In genomic region chr11:74926388-74927005, GRCm38 (mm10) we compare ENCODE assay signal across 7 mouse cellular contexts. TPM values are rescaled to one million over a fixed set of nuclear protein-coding genes. Genes with fewer than 3 reads are reported as not detected.
DNase-seq lines count a peak whose midpoint lies in the region; ATAC-seq lines count a peak whose summit lies in the region.

No protein-coding gene starts in this region.

- WGBS in hindbrain, embryonic 12.5 days: 7% methylated on average over 11 of the region's 11 CpGs

- H3K9me3 ChIP-seq in erythroblast, embryonic 14.5 days (ENCODE audit: control insufficient read depth, low read length): no peaks in the 10 kb centered on the region
- no peaks in the 10 kb centered on the region for H3K9me3 ChIP-seq in hindbrain, embryonic 12.5 days (replicated peaks)

- peaks cover 22% of the 10 kb centered on the region for H3K36me3 ChIP-seq in erythroblast, embryonic 14.5 days (ENCODE audit: control insufficient read depth)
- H3K36me3 ChIP-seq in hindbrain, embryonic 12.5 days: peaks cover 16% of the 10 kb centered on the region

- no peak; the same call in 1 of the 2 replicates for ATAC-seq in hindbrain, embryonic 12.5 days (ENCODE audit: low FRiP score)

- H3K27ac ChIP-seq in hindbrain, embryonic 12.5 days: peak overlapping the region; percentile 98

- peak overlapping the region; percentile 82 for H3K9ac ChIP-seq in hindbrain, embryonic 12.5 days

- DNase-seq in CD4-positive, CD25-positive, alpha-beta regulatory T cell, adult 2 months (ENCODE audit: low read depth, low spot score): peak; percentile 71
- peak; percentile 76 for DNase-seq in MEL-GATA-1-ER (ENCODE audit: extremely low read depth, low read depth)
- peak; percentile 61 for DNase-seq in liver
- DNase-seq in naive thymus-derived CD4-positive, alpha-beta T cell, adult 2 months (ENCODE audit: low read depth): peak; percentile 73
- DNase-seq in embryo, embryonic 9.5 days (ENCODE audit: extremely low spot score): no peak

- peak overlapping the region; percentile 97 for H3K4me3 ChIP-seq in erythroblast, embryonic 14.5 days (replicated peaks)
- H3K4me3 ChIP-seq in hindbrain, embryonic 12.5 days: peak overlapping the region; percentile 72

- H3K4me2 ChIP-seq in hindbrain, embryonic 12.5 days (replicated peaks): peak overlapping the region; percentile 79

- no peaks in the 10 kb centered on the region for H3K27me3 ChIP-seq in erythroblast, embryonic 14.5 days (ENCODE audit: control insufficient read depth)
- no peaks in the 10 kb centered on the region for H3K27me3 ChIP-seq in hindbrain, embryonic 12.5 days

- peaks cover 44% of the 10 kb centered on the region for H3K4me1 ChIP-seq in erythroblast, embryonic 14.5 days (ENCODE audit: control insufficient read depth)
- peaks cover 22% of the 10 kb centered on the region for H3K4me1 ChIP-seq in hindbrain, embryonic 12.5 days

RNA-seq across cellular contexts. Expression of gene Srr, which starts 0.7 kb away (rescaled TPM):
- polyA plus RNA-seq in erythroblast, embryonic 14.5 days (2012): 0.08 and 0.14 TPM in 2 replicates
- polyA plus RNA-seq in hindbrain, embryonic 12.5 days (2016; fragmentation: Nextera tagmentation; extraction: Ambion mirVana): 30.2 and 34.3 TPM in 2 replicates

RNA-seq across cellular contexts. Expression of gene Smg6, which starts 0.9 kb away (rescaled TPM):
- polyA plus RNA-seq in erythroblast, embryonic 14.5 days (2012): 2.3 and 3.1 TPM in 2 replicates
- 23.5 and 23.6 TPM in 2 replicates for polyA plus RNA-seq in hindbrain, embryonic 12.5 days (2016; fragmentation: Nextera tagmentation; extraction: Ambion mirVana)

RNA-seq across cellular contexts. Expression of gene Tsr1, which starts 28.6 kb away (rescaled TPM):
- polyA plus RNA-seq in erythroblast, embryonic 14.5 days (2012): 0.09 and 0.24 TPM in 2 replicates
- polyA plus RNA-seq in hindbrain, embryonic 12.5 days (2016; fragmentation: Nextera tagmentation; extraction: Ambion mirVana): 33.0 and 37.4 TPM in 2 replicates

RNA-seq across cellular contexts. Expression of gene Sgsm2, which starts 29.6 kb away (rescaled TPM):
- 0.17 and 0.18 TPM in 2 replicates for polyA plus RNA-seq in erythroblast, embryonic 14.5 days (2012)
- polyA plus RNA-seq in hindbrain, embryonic 12.5 days (2016; fragmentation: Nextera tagmentation; extraction: Ambion mirVana): 15.8 and 16.1 TPM in 2 replicates

Comparison
In these comparisons a context has a peak if more than half of its experiments do, and no peak if none do; other contexts are left out.
1. RNA of gene Srr, which starts 0.7 kb away (polyA plus RNA-seq): 30.2 to 34.3 TPM in hindbrain, embryonic 12.5 days; 0.08 to 0.14 TPM in erythroblast, embryonic 14.5 days; every median in the first group is over 10 times any median in the second.
2. RNA of gene Tsr1, which starts 28.6 kb away (polyA plus RNA-seq): 33.0 to 37.4 TPM in hindbrain, embryonic 12.5 days; 0.09 to 0.24 TPM in erythroblast, embryonic 14.5 days; every median in the first group is over 10 times any median in the second.